Mouse (Mus musculus) induced T-regulatory cell, adult 2 months (primary cell): ENCODE results near the gene Slamf8.

Source experiments
- DNase-seq: peaks from one replicate; pipeline ENCODE4 v3.0.0-alpha.2; 2012; ENCODE audit warnings: low read depth

Gene Slamf8

GRCm38 (mm10) chr1:172593956-172594355 is 3.6 kb upstream of the Slamf8 start:
- DNase-seq = no peak

- no peak for DNase-seq
Measured at GRCm38 (mm10) chr1:172593321-172593720, 3.0 kb upstream of the Slamf8 start.

- no peak for DNase-seq
Measured at GRCm38 (mm10) chr1:172585612-172586567, 4.5 kb downstream of the Slamf8 start.

GRCm38 (mm10) chr1:172585026-172585425 is 5.3 kb downstream of the Slamf8 start:
- no peak for DNase-seq

- DNase-seq = no peak
Measured at GRCm38 (mm10) chr1:172584271-172584670, 6.1 kb downstream of the Slamf8 start.

- no peak for DNase-seq
Measured at GRCm38 (mm10) chr1:172582436-172582835, 7.9 kb downstream of the Slamf8 start.

- DNase-seq = no peak
Measured at GRCm38 (mm10) chr1:172580116-172580515, 10.3 kb downstream of the Slamf8 start.

GRCm38 (mm10) chr1:172567758-172568157 is 22.6 kb downstream of the Slamf8 start:
- DNase-seq = no peak

GRCm38 (mm10) chr1:172566131-172566530 is 24.2 kb downstream of the Slamf8 start:
- no peak for DNase-seq

GRCm38 (mm10) chr1:172563465-172563828 is 26.9 kb downstream of the Slamf8 start:
- no peak for DNase-seq

GRCm38 (mm10) chr1:172562641-172563464 is 27.5 kb downstream of the Slamf8 start:
- DNase-seq = peak; percentile 75

GRCm38 (mm10) chr1:172555638-172556037 is 34.7 kb downstream of the Slamf8 start, which contains the start of gene Vsig8:
TSS of gene Vsig8 (plus strand) at chr1:172555938.
- no peak for DNase-seq

GRCm38 (mm10) chr1:172552623-172553022 is 37.7 kb downstream of the Slamf8 start:
- DNase-seq = no peak

GRCm38 (mm10) chr1:172551009-172551408 is 39.4 kb downstream of the Slamf8 start:
- no peak for DNase-seq

GRCm38 (mm10) chr1:172550551-172550951 is 39.8 kb downstream of the Slamf8 start:
- DNase-seq = peak; percentile 69

- DNase-seq = no peak
Measured at GRCm38 (mm10) chr1:172549717-172550116, 40.7 kb downstream of the Slamf8 start.

GRCm38 (mm10) chr1:172549314-172549713 is 41.1 kb downstream of the Slamf8 start:
- peak; percentile 54 for DNase-seq

- DNase-seq = peak; percentile 81
Measured at GRCm38 (mm10) chr1:172548501-172548900, 41.9 kb downstream of the Slamf8 start.

- no peak for DNase-seq
Measured at GRCm38 (mm10) chr1:172546062-172546461, 44.3 kb downstream of the Slamf8 start.

GRCm38 (mm10) chr1:172540283-172540820 is 50.0 kb downstream of the Slamf8 start:
- DNase-seq = no peak

- DNase-seq = no peak
Measured at GRCm38 (mm10) chr1:172539827-172540226, 50.5 kb downstream of the Slamf8 start.

GRCm38 (mm10) chr1:172535116-172535515 is 55.3 kb downstream of the Slamf8 start:
- DNase-seq = no peak
